Mouse (Mus musculus): Measurements from ENCODE around the gene Eif2a. TPM values are rescaled to one million over a fixed set of nuclear protein-coding genes. Genes with fewer than 3 reads are reported as not detected.

Gene Eif2a
- polyA plus RNA-seq, 2 experiments from 2014 or later = 67.6 to 68.1 TPM

Other genes starting within 250 kb of the Eif2a start
- gene Tsc22d2, start 111.1 kb upstream of the Eif2a start, polyA plus RNA-seq (2017; shearing (Covaris generic)) = 10 to 100 TPM in 1 of 2 experiments, 1 to 10 TPM in 1; 7.4 to 15.1 TPM
- gene Serp1, start 71 bp downstream of the Eif2a start, polyA plus RNA-seq (2017; shearing (Covaris generic)) = 10 to 100 TPM; 50.4 to 54.0 TPM
- gene Selenot, start 50.8 kb downstream of the Eif2a start, polyA plus RNA-seq (2017; shearing (Covaris generic)) = 10 to 100 TPM; 27.9 to 54.8 TPM
- not detected for gene Erich6, start 111.4 kb downstream of the Eif2a start, polyA plus RNA-seq (2017; shearing (Covaris generic))
- 1 to 10 TPM in 1 of 2 experiments, under 1 TPM in 1; 0.99 to 1.6 TPM for gene Siah2, start 166.6 kb downstream of the Eif2a start, polyA plus RNA-seq (2017; shearing (Covaris generic))